Mouse (Mus musculus) cerebellum, postnatal 25 days (tissue): ENCODE measurements around the gene Gramd4.

Experiments used
- DNase-seq, 2 experiments: peaks; one replicate each; pipeline ENCODE4 v3.0.0; 2021; ENCODE audit warnings: mixed read lengths in 2 of 2

The Gramd4 gene

GRCm38 (mm10) chr15:86057413-86057812 lies at the start of gene Gramd4:
TSS of gene Gramd4 (plus strand) at chr15:86057695.
- DNase-seq = peak; percentile 86 to 87

GRCm38 (mm10) chr15:86013130-86013529 lies 44.4 kb upstream of the Gramd4 start:
- no peak for DNase-seq

- DNase-seq = no peak
Observed at GRCm38 (mm10) chr15:86013656-86014055, 43.8 kb upstream of the Gramd4 start.

GRCm38 (mm10) chr15:86015026-86015425 lies 42.5 kb upstream of the Gramd4 start:
- no peak for DNase-seq

GRCm38 (mm10) chr15:86015860-86016541 lies 41.5 kb upstream of the Gramd4 start:
- DNase-seq = no peak

GRCm38 (mm10) chr15:86017336-86017735 lies 40.2 kb upstream of the Gramd4 start:
- no peak for DNase-seq

- DNase-seq = no peak
Observed at GRCm38 (mm10) chr15:86018753-86019512, 38.6 kb upstream of the Gramd4 start.

- no peak for DNase-seq
Observed at GRCm38 (mm10) chr15:86020008-86020407, 37.5 kb upstream of the Gramd4 start.

GRCm38 (mm10) chr15:86021301-86021700 lies 36.2 kb upstream of the Gramd4 start:
- DNase-seq = no peak

- DNase-seq = no peak
Observed at GRCm38 (mm10) chr15:86021971-86022370, 35.5 kb upstream of the Gramd4 start.

- DNase-seq = no peak
Observed at GRCm38 (mm10) chr15:86027871-86028270, 29.6 kb upstream of the Gramd4 start.

GRCm38 (mm10) chr15:86029981-86030380 lies 27.5 kb upstream of the Gramd4 start:
- DNase-seq = no peak

GRCm38 (mm10) chr15:86032811-86033190 lies 24.7 kb upstream of the Gramd4 start:
- peak in 1 of 2 experiments; percentile 47 for DNase-seq

GRCm38 (mm10) chr15:86033191-86033841 lies 24.2 kb upstream of the Gramd4 start, which contains the start of gene Celsr1:
TSS of gene Celsr1 (minus strand) at chr15:86033777.
- peak in 1 of 2 experiments; percentile 30 for DNase-seq

- peak in 1 of 2 experiments; percentile 23 for DNase-seq
Observed at GRCm38 (mm10) chr15:86034021-86034523, 23.4 kb upstream of the Gramd4 start.

- no peak for DNase-seq
Observed at GRCm38 (mm10) chr15:86034781-86035360, 22.6 kb upstream of the Gramd4 start.

- no peak for DNase-seq
Observed at GRCm38 (mm10) chr15:86035913-86036312, 21.6 kb upstream of the Gramd4 start.

- peak; percentile 83 to 84 for DNase-seq
Observed at GRCm38 (mm10) chr15:86038802-86039201, 18.7 kb upstream of the Gramd4 start.

GRCm38 (mm10) chr15:86041421-86041820 lies 16.1 kb upstream of the Gramd4 start:
- DNase-seq = no peak

GRCm38 (mm10) chr15:86042364-86042763 lies 15.1 kb upstream of the Gramd4 start:
- no peak for DNase-seq

GRCm38 (mm10) chr15:86049510-86049909 lies 8.0 kb upstream of the Gramd4 start:
- peak; percentile 5 to 51 for DNase-seq

- peak; percentile 65 to 72 for DNase-seq
Observed at GRCm38 (mm10) chr15:86050170-86050743, 7.2 kb upstream of the Gramd4 start.

- DNase-seq = no peak
Observed at GRCm38 (mm10) chr15:86051152-86051551, 6.3 kb upstream of the Gramd4 start.
